Mouse (Mus musculus): ENCODE results near the gene Gnaq. TPM values are rescaled to one million over a fixed set of nuclear protein-coding genes. Genes with fewer than 3 reads are reported as not detected.

Gene Gnaq
- polyA plus RNA-seq, 1 experiment from 2014 or later, result 34.0 TPM

DNA sequence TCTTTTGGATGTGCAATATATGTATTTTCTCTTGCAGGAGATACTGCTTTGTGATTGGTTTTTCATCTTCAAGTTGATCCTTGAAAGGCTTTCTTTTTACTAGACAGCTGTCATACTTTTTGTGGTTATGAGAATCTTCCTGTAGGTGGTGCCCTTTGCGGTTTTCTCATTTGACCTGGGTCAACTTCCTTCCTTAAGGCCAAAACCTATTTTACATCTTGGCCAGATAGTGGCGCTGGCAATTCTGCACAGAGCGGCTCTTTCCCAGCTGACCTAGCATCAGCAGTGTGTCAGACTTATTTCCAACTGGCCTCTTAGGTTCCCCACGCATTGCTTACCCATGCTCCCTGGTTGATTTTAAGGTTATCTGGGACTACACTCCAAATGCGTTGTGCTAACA lies 3.9 kb upstream of the Gnaq start:
- Histone ChIP-seq H3K4me2 (replicated peaks) (no peak overlapping the region), H3K27ac (replicated peaks) (no peak overlapping the region), H3K4me3 (replicated peaks) (no peak overlapping the region), H3K9me3 (replicated peaks) (no peaks in the 10 kb centered on the region), H3K27me3 (no peaks in the 10 kb centered on the region), H3K36me3 (no peaks in the 10 kb centered on the region), H3K4me1 (peaks cover 14% of the 10 kb centered on the region; the same call in 1 of the 2 replicates), H3K9ac (no peak overlapping the region)
- 53% methylated on average over 5 of the region's 5 CpGs for WGBS
- ATAC-seq (ENCODE audit: insufficient number of reproducible peaks, low FRiP score, low TSS enrichment, low read depth), result no peak

DNA sequence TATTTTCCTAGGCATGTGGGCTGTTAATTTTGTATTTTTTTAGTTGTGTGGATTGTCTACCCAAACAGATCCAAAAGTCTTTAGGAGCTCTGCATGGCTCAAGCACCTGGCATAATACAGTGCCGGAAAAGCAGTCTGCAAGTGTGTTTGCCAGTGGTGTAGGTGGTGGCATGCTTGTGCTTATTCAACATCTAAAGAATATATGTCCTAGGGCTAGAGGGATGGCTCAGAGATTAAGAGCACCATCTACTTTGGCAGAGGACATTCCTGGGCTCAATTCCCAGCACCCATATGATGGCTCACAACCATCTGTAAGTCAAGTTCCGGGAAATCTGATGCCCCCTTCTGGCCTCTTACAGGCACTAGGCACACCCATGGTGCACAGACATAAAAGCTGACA lies 3.5 kb upstream of the Gnaq start:
- 91% methylated on average over 2 of the region's 2 CpGs for WGBS
- Histone ChIP-seq H3K4me1 (peaks cover 14% of the 10 kb centered on the region; the same call in 1 of the 2 replicates), H3K27me3 (no peaks in the 10 kb centered on the region), H3K36me3 (no peaks in the 10 kb centered on the region), H3K4me2 (replicated peaks) (no peak overlapping the region), H3K4me3 (replicated peaks) (no peak overlapping the region), H3K9ac (no peak overlapping the region), H3K27ac (replicated peaks) (no peak overlapping the region), H3K9me3 (replicated peaks) (no peaks in the 10 kb centered on the region)
- no peak for ATAC-seq (ENCODE audit: insufficient number of reproducible peaks, low FRiP score, low TSS enrichment, low read depth)

DNA sequence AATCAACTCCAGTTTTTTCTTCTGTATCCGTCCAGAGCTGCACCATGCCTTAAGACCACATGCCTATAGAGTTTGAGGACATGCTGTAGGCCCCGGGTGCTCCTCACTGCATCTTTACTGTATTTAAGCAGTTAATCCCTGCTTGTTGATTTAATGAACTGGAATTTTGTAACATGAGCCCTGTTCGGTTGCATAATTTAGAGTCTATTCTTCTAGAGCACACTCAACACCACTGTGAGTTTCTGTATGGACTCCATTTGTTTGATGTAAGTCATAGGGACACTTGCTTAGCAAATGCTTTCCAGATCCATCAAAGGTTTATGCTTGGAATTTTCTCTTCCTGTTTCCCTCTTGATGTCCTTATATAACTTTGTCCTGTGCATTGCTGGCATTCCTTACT lies 2.2 kb upstream of the Gnaq start:
- Histone ChIP-seq H3K27me3 (no peaks in the 10 kb centered on the region), H3K4me1 (peaks cover 21% of the 10 kb centered on the region), H3K9ac (no peak overlapping the region), H3K4me2 (replicated peaks) (no peak overlapping the region), H3K4me3 (replicated peaks) (no peak overlapping the region), H3K27ac (replicated peaks) (no peak overlapping the region), H3K9me3 (replicated peaks) (no peaks in the 10 kb centered on the region), H3K36me3 (no peaks in the 10 kb centered on the region)
- ATAC-seq (ENCODE audit: insufficient number of reproducible peaks, low FRiP score, low TSS enrichment, low read depth), result no peak
- WGBS, result 24% methylated on average over 3 of the region's 3 CpGs

DNA sequence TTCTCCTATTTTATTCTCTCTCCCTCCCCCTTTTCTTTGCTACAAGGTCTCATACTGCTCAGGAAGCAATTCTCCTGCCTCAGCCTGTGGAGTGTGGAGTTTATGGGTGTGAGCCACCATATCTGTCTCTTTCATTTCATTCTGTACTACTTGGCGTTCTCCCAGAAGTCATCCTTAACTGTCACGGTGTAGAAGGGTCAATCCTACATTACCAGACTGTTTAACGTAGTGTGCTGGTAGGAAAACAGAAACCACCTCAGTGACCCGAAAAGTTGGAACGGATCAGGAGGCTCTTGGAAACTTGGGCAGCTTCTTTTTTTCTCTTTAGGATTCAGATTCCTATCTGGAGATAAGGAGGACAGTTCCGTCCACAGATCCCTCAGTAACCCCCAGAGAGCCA lies 800 bp upstream of the Gnaq start:
- 10% methylated on average over 6 of the region's 6 CpGs for WGBS
- peak overlapping the region; percentile 80 for H3K4me3 ChIP-seq (replicated peaks)
- no peaks in the 10 kb centered on the region for H3K36me3 ChIP-seq
- H3K9ac ChIP-seq, result peak overlapping the region; percentile 95
- ATAC-seq (ENCODE audit: insufficient number of reproducible peaks, low FRiP score, low TSS enrichment, low read depth), result no peak
- H3K27ac ChIP-seq (replicated peaks), result peak overlapping the region; percentile 97
- peak overlapping the region; percentile 72 for H3K4me2 ChIP-seq (replicated peaks)
- no peaks in the 10 kb centered on the region for H3K27me3 ChIP-seq
- peaks cover 22% of the 10 kb centered on the region for H3K4me1 ChIP-seq
- no peaks in the 10 kb centered on the region for H3K9me3 ChIP-seq (replicated peaks)

DNA sequence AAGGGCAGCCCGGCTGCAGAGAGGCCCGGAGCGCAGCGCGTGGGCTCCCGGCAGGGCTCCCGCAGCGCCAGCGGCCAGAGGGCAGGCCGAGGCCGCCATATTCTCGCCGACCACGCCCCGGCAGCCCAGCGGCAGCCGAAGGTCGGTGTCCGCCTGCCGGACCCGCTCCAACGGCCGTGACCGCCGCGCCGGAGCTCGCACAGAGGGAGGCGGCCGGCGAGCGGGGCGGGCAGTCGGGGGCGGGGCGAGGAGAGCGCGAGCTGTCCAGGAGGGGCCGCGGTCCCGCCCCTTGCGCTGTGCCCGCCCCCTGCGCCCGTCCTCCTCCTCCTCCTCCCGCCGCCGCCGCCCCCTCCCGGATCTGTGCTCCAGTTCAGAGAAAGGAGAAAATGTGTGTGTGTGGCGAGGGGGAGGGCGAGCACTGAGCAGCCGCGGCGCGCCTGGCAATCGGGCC lies 266 bp upstream of the Gnaq start:
- peak overlapping the region; percentile 80 for H3K4me3 ChIP-seq (replicated peaks)
- peak; percentile 96 for ATAC-seq (ENCODE audit: insufficient number of reproducible peaks, low FRiP score, low TSS enrichment, low read depth)
- H3K36me3 ChIP-seq, result no peaks in the 10 kb centered on the region
- peak overlapping the region; percentile 72 for H3K4me2 ChIP-seq (replicated peaks)
- H3K9ac ChIP-seq, result peak overlapping the region; percentile 95
- H3K27me3 ChIP-seq, result no peaks in the 10 kb centered on the region
- peak overlapping the region; percentile 97 for H3K27ac ChIP-seq (replicated peaks)
- no peaks in the 10 kb centered on the region for H3K9me3 ChIP-seq (replicated peaks)
- H3K4me1 ChIP-seq, result peaks cover 22% of the 10 kb centered on the region
- under 1% methylated on average over 41 of the region's 57 CpGs for WGBS

DNA sequence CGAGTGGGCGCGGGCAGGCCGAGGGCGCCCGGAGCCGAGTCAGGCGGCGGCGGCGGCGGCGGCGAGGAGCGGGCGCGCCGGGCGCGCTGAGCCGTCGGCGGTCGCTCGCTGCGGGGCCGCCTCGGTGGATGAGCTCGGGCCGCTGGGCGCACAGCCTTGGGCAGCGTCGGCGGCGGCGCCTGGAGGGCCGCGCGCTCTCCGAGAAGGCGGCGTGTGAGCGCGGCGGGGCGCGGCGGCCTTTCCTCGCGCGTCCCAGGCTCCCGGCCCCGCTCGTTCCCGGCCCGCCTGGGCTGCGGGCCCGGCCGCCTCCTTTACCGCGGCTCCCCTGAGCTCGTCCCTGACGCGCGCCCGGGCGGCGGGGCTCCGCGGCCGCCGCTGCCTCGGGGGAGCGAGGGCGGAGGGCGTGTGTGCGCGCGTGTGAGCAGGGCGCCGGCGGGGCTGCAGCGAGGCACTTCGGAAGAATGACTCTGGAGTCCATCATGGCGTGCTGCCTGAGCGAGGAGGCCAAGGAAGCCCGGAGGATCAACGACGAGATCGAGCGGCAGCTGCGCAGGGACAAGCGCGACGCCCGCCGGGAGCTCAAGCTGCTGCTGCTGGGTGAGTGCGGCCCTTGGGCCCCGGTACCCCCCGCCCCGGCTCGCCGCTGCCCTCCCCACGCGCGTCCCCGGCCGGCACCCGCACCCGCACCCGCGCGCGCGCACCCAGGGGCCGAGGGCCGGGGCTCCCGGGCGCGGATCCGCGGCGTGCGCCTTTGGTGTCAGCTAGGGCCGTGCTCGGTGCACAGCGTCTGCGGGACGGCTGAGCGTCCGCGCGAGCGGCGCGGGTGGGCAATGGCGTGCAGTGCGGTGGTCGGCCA lies 462 bp downstream of the Gnaq start:
- Histone ChIP-seq H3K4me1 (peaks cover 22% of the 10 kb centered on the region), H3K27ac (replicated peaks) (peak overlapping the region; percentile 97), H3K9me3 (replicated peaks) (no peaks in the 10 kb centered on the region), H3K27me3 (no peaks in the 10 kb centered on the region), H3K9ac (peak overlapping the region; percentile 95), H3K4me3 (replicated peaks) (peak overlapping the region; percentile 80), H3K36me3 (no peaks in the 10 kb centered on the region), H3K4me2 (replicated peaks) (peak overlapping the region; percentile 72)
- ATAC-seq (ENCODE audit: insufficient number of reproducible peaks, low FRiP score, low TSS enrichment, low read depth), result peak; percentile 64
- WGBS, result under 1% methylated on average over 135 of the region's 139 CpGs

DNA sequence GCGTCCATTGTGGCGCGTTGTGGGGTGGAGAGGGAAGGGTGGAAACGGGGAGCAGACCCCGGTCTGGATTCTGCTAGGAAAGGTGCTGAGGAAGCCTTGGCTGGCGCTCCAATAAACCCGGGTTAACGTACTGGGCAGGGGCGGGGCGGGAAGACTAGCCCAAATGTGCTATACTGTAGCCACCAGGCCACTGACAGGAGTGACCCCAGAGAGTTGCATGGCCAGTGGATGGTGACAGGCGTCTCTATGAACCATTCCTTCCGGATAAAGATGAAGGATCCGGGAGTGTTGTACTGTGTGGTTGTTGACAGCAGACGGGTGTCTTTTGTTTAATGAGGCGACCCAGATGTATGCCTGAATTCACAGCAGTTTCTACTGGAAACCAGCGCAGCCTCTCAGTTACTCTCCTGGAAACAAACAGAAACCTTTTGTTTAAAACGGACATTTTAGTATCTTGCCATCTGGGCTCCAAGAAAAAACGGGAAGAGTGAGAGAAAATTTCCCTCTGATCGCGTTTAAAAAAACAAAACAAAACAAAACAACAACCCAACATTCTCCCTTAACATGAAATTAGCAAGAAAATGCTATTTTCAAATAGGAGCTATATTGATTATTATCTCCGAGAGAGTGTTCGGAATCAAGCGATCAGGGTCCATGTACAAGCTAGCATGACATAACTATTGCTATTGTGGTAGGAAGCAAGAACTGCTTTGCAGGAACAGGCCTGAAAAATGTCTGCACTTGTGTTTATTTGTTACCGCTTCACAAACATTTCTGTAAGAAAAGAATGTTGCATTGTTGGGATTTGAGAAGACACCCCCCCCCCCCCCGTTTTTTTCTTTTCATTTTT lies 1.3 kb downstream of the Gnaq start:
- H3K9ac ChIP-seq, result peak overlapping the region; percentile 95
- no peak for ATAC-seq (ENCODE audit: insufficient number of reproducible peaks, low FRiP score, low TSS enrichment, low read depth)
- H3K4me3 ChIP-seq (replicated peaks), result peak overlapping the region; percentile 80
- peak overlapping the region; percentile 97 for H3K27ac ChIP-seq (replicated peaks)
- H3K27me3 ChIP-seq, result no peaks in the 10 kb centered on the region
- H3K4me1 ChIP-seq, result peaks cover 22% of the 10 kb centered on the region
- WGBS, result 5% methylated on average over 25 of the region's 25 CpGs
- H3K36me3 ChIP-seq, result no peaks in the 10 kb centered on the region
- no peaks in the 10 kb centered on the region for H3K9me3 ChIP-seq (replicated peaks)
- H3K4me2 ChIP-seq (replicated peaks), result peak overlapping the region; percentile 72

DNA sequence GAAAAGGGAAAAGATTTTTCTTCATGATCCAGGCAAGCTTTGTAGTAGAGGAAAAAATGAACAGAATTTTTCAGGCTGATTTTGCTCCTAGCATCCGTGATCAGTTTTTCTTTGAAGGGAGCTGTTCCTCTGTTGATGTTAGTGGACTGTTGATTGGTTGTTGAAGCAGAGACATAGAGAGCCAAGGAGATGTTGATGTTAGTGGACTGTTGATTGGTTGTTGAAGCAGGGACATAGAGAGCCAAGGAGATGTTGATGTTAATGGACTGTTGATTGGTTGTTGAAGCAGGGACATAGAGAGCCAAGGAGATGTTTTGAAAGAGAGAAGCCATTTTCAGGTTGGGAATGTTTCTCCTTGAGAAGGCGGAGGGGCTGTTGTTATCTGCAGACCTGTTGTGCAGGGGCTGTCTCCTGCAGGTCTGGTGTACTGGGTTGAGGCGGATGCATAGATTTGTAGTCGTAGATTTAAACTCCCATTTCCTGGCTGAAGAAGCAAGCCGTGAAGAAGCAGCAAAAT lies 5.5 kb downstream of the Gnaq start:
- Histone ChIP-seq H3K27me3 (no peaks in the 10 kb centered on the region), H3K9me3 (replicated peaks) (no peaks in the 10 kb centered on the region), H3K4me1 (peaks cover 27% of the 10 kb centered on the region), H3K9ac (no peak overlapping the region), H3K4me2 (replicated peaks) (no peak overlapping the region), H3K36me3 (no peaks in the 10 kb centered on the region), H3K27ac (replicated peaks) (no peak overlapping the region), H3K4me3 (replicated peaks) (no peak overlapping the region)
- ATAC-seq (ENCODE audit: insufficient number of reproducible peaks, low FRiP score, low TSS enrichment, low read depth), result no peak
- 65% methylated on average over 5 of the region's 5 CpGs for WGBS

DNA sequence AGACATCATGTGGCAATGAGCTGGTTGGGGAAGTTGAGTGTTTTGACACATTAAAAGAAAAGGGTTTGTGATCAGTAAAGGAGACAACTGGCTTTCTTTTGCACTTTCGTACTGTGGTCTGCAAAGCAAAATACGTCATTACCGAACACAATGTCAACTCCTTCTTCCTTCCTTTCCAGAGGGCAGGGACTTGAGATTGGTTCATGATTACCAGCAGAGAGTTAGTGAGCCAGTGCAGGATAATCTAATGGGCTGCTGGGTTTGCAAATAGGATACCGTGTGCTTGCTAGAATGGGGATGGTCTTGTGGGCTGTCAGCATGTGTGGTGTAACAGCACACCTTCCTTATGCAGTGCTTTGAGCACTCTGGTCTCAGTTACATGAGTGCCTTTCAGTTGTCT lies 8.1 kb downstream of the Gnaq start:
- no peak for ATAC-seq (ENCODE audit: insufficient number of reproducible peaks, low FRiP score, low TSS enrichment, low read depth)
- no peak overlapping the region for H3K27ac ChIP-seq (replicated peaks)
- no peak overlapping the region for H3K4me2 ChIP-seq (replicated peaks)
- no peak overlapping the region for H3K9ac ChIP-seq
- no peaks in the 10 kb centered on the region for H3K27me3 ChIP-seq
- H3K36me3 ChIP-seq, result no peaks in the 10 kb centered on the region
- WGBS, result 56% methylated on average over 4 of the region's 4 CpGs
- H3K9me3 ChIP-seq (replicated peaks), result no peaks in the 10 kb centered on the region
- H3K4me3 ChIP-seq (replicated peaks), result no peak overlapping the region
- peaks cover 19% of the 10 kb centered on the region for H3K4me1 ChIP-seq

DNA sequence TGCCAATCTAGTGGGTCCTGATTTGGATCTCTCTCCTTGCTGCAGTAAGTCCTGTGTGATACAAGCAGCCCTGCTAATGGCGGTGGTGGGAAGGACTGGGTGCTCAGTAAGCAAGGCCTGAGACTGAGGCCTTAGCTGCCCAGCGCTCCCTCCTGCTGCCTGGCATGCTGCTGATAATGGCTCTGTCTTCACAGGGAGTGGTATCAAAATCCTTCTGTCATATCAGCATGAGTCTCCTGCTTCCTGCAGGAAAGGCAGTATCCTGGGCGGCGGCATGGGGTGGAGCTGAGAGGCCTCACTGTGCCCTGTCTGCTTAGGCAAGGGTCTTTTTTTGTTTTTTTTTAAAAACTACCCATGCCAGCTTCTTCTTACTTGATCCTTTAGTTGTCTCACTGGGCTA lies 9.2 kb downstream of the Gnaq start:
- WGBS, result 82% methylated on average over 4 of the region's 4 CpGs

DNA sequence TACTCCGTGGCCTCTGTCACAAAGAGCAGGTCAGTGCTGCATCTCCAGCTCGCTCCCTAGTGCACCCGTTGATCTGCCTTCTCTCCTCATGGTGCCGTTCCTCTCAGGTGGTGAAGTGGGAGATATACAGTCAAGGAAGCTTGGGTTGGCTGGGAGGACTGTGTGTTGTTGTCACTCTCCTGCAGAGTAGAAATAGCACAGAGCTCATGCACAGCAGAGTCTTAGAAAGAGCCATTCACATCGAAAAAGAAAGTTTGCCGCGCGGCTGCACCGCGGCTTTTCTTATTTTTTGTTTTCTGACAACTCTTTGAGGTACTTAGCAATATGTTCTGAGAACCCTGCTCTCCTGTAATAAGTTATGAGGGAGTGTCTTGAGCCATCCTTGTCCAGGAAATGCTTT lies 10.4 kb downstream of the Gnaq start:
- peaks cover 31% of the 10 kb centered on the region for H3K4me1 ChIP-seq
- H3K9me3 ChIP-seq (replicated peaks), result no peaks in the 10 kb centered on the region
- H3K9ac ChIP-seq, result no peak overlapping the region
- H3K27me3 ChIP-seq, result no peaks in the 10 kb centered on the region
- no peak overlapping the region for H3K4me3 ChIP-seq (replicated peaks)
- no peak overlapping the region for H3K4me2 ChIP-seq (replicated peaks)
- no peak for ATAC-seq (ENCODE audit: insufficient number of reproducible peaks, low FRiP score, low TSS enrichment, low read depth)
- WGBS, result 93% methylated on average over 10 of the region's 10 CpGs
- H3K36me3 ChIP-seq, result no peaks in the 10 kb centered on the region
- no peak overlapping the region for H3K27ac ChIP-seq (replicated peaks)

More for the DNA sequence above, 9.2 kb downstream of the Gnaq start:
- ATAC-seq (ENCODE audit: insufficient number of reproducible peaks, low FRiP score, low TSS enrichment, low read depth), result no peak
- Histone ChIP-seq H3K27ac (replicated peaks) (no peak overlapping the region), H3K36me3 (no peaks in the 10 kb centered on the region), H3K4me1 (peaks cover 24% of the 10 kb centered on the region), H3K4me2 (replicated peaks) (no peak overlapping the region), H3K9me3 (replicated peaks) (no peaks in the 10 kb centered on the region), H3K27me3 (no peaks in the 10 kb centered on the region), H3K4me3 (replicated peaks) (no peak overlapping the region), H3K9ac (no peak overlapping the region)
